Mouse (Mus musculus): ENCODE measurements at regions not wholly inside any gene's neighbourhood (a gene's known extent, or its start where the extent isn't known, plus 50 kb on each side); places are given as distances from the start of the nearest gene placed in this dataset.

DNA sequence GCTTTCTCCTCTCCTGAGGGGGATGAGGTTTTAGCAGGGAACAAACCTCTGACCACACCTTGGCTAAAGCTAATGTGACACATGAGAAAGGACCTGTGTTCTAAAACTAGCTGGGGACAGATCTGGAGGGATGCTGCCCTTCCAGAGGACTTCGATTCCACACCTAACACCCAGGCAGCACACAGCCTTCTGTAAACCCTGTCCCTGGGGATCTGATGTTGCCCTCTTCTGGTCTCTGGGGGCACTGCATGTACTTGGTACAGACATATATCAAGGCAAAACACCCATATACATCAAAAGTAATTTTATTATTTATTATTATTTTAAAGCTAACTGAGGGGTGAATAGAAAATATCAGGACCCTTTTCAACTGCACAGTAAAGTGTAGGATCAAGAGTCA lies 65.0 kb upstream of the Sfrp2 start:
- Histone ChIP-seq H3K9ac (no peak overlapping the region), H3K27me3 (no peaks in the 10 kb centered on the region), H3K27ac (no peak overlapping the region), H3K4me2 (no peak overlapping the region), H3K4me1 (no peaks in the 10 kb centered on the region), H3K9me3 (no peaks in the 10 kb centered on the region), H3K4me3 (no peak overlapping the region), H3K36me3 (no peaks in the 10 kb centered on the region)
- WGBS, result 56% methylated on average over 1 of the region's 1 CpGs
- ATAC-seq (ENCODE audit: insufficient number of reproducible peaks, insufficient read depth, low FRiP score, low TSS enrichment, low read depth), result no peak

DNA sequence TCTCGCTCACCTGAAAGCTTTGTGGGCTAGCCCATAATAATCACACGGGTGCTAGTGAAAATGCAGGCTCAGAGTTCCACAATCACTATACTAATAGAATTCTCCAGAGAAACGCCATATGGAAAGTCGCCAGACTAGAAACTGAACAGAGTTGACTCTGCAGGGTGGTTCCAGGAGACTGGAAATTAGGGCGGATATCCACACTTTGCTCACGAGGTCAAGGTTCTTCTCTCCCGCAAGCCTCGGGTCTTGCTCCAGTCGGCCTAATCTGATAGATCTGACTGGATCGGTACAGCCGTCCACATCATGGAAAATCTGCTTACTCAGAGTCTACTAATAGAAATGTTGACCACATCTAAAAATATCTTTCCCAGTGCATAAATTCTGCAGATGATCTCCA lies 61.6 kb upstream of the Sfrp2 start:
- Histone ChIP-seq H3K4me2 (no peak overlapping the region), H3K36me3 (no peaks in the 10 kb centered on the region), H3K4me1 (0 out of 2 replicates have a peak, but pooled peaks cover 4% of the 10 kb centered on the region), H3K9me3 (no peaks in the 10 kb centered on the region), H3K27ac (no peak overlapping the region), H3K4me3 (no peak overlapping the region), H3K9ac (no peak overlapping the region), H3K27me3 (0 out of 2 replicates have a peak, but pooled peaks cover 2% of the 10 kb centered on the region)
- 82% methylated on average over 11 of the region's 11 CpGs for WGBS
- ATAC-seq (ENCODE audit: insufficient number of reproducible peaks, insufficient read depth, low FRiP score, low TSS enrichment, low read depth), result no peak

DNA sequence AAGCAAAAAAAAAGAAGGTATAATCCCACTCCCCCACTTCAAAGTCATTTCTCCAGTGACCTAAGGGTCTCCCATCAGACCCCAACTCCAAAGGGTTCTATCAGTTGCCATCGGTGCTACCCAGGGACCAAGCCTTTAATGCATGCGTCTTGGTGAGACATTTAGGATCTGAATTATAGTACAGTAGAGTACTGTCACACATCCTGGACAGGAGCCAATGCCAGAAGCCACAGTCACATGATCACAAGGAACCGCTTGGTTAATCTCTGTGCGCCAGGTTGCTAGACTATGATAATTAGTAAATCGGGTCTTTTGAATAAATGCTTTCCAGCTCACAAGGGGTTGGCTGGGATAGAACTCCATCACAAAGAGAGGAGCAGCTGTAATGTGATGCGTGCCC lies 60.9 kb upstream of the Sfrp2 start:
- Histone ChIP-seq H3K4me2 (no peak overlapping the region), H3K27me3 (0 out of 2 replicates have a peak, but pooled peaks cover 2% of the 10 kb centered on the region), H3K36me3 (no peaks in the 10 kb centered on the region), H3K9me3 (no peaks in the 10 kb centered on the region), H3K9ac (no peak overlapping the region), H3K4me1 (0 out of 2 replicates have a peak, but pooled peaks cover 4% of the 10 kb centered on the region), H3K4me3 (no peak overlapping the region), H3K27ac (no peak overlapping the region)
- 91% methylated on average over 6 of the region's 6 CpGs for WGBS
- no peak for ATAC-seq (ENCODE audit: insufficient number of reproducible peaks, insufficient read depth, low FRiP score, low TSS enrichment, low read depth)

DNA sequence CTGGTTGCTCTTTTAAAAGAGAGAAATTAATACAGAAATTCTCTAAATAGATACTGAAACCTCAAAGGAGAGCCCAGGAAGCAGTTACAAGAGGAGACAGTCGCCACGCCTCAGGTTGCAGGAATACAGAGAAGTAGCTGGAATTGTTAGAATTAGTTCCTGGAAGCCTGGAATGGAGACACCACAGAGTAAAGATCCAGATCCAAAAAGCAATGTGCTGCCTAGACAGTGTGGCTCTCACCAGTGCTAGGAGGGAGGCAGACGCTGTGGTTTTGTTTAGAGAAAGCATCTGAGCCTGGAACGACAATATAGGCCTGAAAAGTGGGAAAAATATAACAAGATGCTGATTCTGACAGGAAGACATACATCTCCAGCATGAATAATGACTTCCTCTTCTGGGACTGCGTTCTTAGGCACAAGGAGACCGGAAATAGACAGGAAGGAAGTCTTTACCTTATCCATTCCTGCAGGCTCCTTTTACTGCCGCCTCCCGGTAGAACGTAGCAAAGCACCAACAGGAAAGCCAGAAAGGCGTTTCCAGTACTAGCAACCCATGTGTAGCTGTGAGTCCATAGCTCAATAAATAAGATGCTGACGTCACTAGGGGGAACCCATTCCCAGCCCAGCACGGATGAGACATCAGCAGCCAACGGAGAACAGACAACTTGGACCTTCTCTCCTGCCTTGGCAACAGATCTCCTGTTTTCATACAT lies 59.4 kb upstream of the Sfrp2 start:
- Histone ChIP-seq H3K4me1 (peaks cover 15% of the 10 kb centered on the region), H3K27ac (no peak overlapping the region), H3K9me3 (no peaks in the 10 kb centered on the region), H3K4me3 (no peak overlapping the region), H3K27me3 (0 out of 2 replicates have a peak, but pooled peaks cover 2% of the 10 kb centered on the region), H3K9ac (no peak overlapping the region), H3K4me2 (no peak overlapping the region), H3K36me3 (no peaks in the 10 kb centered on the region)
- no peak for ATAC-seq (ENCODE audit: insufficient number of reproducible peaks, insufficient read depth, low FRiP score, low TSS enrichment, low read depth)
- WGBS, result 55% methylated on average over 13 of the region's 13 CpGs

DNA sequence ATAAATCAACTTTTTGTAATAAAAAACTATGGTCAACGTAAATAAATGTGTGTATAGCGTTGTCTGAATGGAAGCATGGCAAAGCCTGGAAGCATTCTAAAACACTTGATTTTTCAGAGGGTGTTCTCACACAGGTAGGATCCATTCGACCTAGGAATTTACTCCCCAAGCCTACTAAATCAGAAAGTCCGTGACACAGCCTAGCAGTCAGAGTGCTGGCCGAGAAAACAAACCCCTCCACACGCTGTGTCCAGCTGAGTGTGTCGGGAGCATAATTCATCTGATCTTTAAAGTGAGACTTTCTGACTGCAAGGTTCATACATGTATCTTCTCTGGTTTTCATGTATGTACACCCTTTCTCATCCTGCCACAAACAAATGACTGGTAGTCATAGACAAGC lies 58.8 kb upstream of the Sfrp2 start:
- no peaks in the 10 kb centered on the region for H3K9me3 ChIP-seq
- H3K4me2 ChIP-seq, result no peak overlapping the region
- H3K4me3 ChIP-seq, result no peak overlapping the region
- 88% methylated on average over 7 of the region's 7 CpGs for WGBS
- H3K27ac ChIP-seq, result no peak overlapping the region
- H3K27me3 ChIP-seq, result 0 out of 2 replicates have a peak, but pooled peaks cover 2% of the 10 kb centered on the region
- no peak overlapping the region for H3K9ac ChIP-seq
- no peaks in the 10 kb centered on the region for H3K36me3 ChIP-seq
- no peak for ATAC-seq (ENCODE audit: insufficient number of reproducible peaks, insufficient read depth, low FRiP score, low TSS enrichment, low read depth)
- H3K4me1 ChIP-seq, result peaks cover 15% of the 10 kb centered on the region

DNA sequence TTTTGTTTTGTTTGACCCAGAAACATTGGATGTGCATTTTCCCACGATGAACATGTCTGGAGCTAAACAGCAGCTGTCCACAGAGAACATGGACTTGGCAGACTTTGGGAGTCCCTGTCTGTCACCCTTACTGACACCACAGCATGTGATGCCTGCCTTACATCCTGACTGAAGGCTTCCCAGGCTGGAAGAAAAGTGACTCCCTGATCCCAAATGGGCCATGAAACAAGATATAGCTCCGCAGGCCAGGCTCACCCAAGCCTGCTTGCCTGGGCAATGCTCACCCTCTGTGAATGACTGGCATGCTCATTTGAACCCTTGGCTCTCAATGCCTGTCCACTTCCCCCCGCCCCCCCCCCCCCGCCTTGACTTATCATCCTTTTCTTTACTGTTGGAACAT lies 57.1 kb upstream of the Sfrp2 start:
- no peak for ATAC-seq (ENCODE audit: insufficient number of reproducible peaks, insufficient read depth, low FRiP score, low TSS enrichment, low read depth)
- Histone ChIP-seq H3K4me1 (peaks cover 15% of the 10 kb centered on the region), H3K9me3 (no peaks in the 10 kb centered on the region), H3K36me3 (no peaks in the 10 kb centered on the region), H3K4me2 (no peak overlapping the region), H3K27me3 (0 out of 2 replicates have a peak, but pooled peaks cover 5% of the 10 kb centered on the region), H3K9ac (no peak overlapping the region), H3K4me3 (no peak overlapping the region), H3K27ac (no peak overlapping the region)
- 66% methylated on average over 4 of the region's 4 CpGs for WGBS

DNA sequence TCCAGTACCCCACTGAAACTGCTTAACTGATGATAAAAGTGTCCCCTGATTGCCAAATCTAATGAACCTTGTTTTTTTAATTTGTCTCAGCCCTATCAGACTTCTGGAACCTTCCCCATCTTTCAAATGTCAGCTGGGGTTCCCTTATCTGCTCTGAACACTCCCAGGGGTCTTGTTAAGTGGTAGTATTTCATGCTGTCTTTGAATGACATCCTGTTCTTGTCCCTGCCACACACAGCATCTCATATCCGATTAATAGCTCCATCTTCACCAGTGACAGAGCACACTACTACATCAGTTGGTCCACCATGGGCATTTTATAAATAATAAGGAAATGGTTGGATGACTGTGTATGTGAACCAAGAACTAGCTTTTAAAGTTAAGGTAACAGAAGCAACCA lies 56.6 kb upstream of the Sfrp2 start:
- 53% methylated on average over 1 of the region's 1 CpGs for WGBS

DNA sequence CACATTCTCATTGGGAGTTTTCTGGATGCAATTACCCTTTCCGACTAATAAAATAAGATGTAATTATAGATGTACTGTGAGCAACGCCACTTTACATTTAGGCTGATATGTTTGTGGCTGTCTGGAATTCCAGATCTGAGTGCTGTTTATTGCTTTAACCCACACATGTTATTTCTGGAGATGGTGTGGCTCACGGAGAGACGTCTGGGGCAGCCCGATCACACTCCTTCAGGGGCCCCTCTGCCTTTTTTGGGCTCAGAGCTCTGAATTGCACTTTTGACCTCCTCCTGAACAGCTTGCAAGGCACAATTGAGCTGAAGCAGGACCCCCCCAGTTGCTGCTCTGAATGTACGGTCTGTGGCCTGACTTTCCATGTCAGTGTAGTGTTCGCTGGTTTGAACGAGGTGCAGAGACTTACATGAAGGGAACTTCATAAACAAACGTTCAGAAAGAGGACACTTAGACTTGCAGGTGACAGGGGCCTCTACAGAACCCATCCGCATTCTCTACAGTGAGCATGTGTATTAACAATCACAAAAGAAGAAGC lies 55.1 kb upstream of the Sfrp2 start:
- 36% methylated on average over 10 of the region's 10 CpGs for WGBS
- ATAC-seq (ENCODE audit: insufficient number of reproducible peaks, insufficient read depth, low FRiP score, low TSS enrichment, low read depth), result peak; percentile 81

More for the DNA sequence above, 56.6 kb upstream of the Sfrp2 start:
- Histone ChIP-seq H3K4me2 (no peak overlapping the region), H3K36me3 (no peaks in the 10 kb centered on the region), H3K27ac (no peak overlapping the region), H3K9me3 (no peaks in the 10 kb centered on the region), H3K4me1 (peaks cover 15% of the 10 kb centered on the region), H3K4me3 (no peak overlapping the region), H3K9ac (no peak overlapping the region), H3K27me3 (0 out of 2 replicates have a peak, but pooled peaks cover 8% of the 10 kb centered on the region)
- no peak for ATAC-seq (ENCODE audit: insufficient number of reproducible peaks, insufficient read depth, low FRiP score, low TSS enrichment, low read depth)

DNA sequence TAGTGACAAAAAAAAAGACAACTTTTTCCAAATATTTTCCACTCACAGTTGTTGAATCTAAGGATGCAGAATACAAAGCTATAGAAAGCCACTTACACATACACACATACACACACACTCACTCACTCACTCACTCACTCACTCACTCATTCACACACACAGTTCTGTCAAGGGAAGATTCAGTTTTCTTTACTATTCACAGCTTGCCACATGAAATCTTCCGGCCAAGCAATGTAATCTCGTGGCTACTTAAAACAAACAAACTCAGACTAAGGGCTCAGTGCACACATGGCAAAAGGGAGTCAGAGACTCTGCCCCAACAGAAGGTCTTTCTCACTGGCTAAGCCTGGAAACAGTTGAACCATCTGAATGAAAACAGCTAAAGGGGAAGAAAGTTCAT lies 53.8 kb upstream of the Sfrp2 start:
- Histone ChIP-seq H3K27ac (no peak overlapping the region), H3K4me1 (peaks cover 11% of the 10 kb centered on the region), H3K9me3 (no peaks in the 10 kb centered on the region), H3K36me3 (no peaks in the 10 kb centered on the region), H3K27me3 (0 out of 2 replicates have a peak, but pooled peaks cover 9% of the 10 kb centered on the region), H3K9ac (no peak overlapping the region), H3K4me2 (no peak overlapping the region), H3K4me3 (no peak overlapping the region)
- 70% methylated on average over 2 of the region's 2 CpGs for WGBS
- no peak for ATAC-seq (ENCODE audit: insufficient number of reproducible peaks, insufficient read depth, low FRiP score, low TSS enrichment, low read depth)

More for the DNA sequence above, 55.1 kb upstream of the Sfrp2 start:
- H3K9me3 ChIP-seq, result no peaks in the 10 kb centered on the region
- no peak overlapping the region for H3K9ac ChIP-seq
- 0 out of 2 replicates have a peak, but pooled peaks cover 9% of the 10 kb centered on the region for H3K27me3 ChIP-seq
- no peak overlapping the region for H3K4me3 ChIP-seq
- H3K27ac ChIP-seq, result peak overlapping the region; percentile 28; the same call in 1 of the 2 replicates
- no peaks in the 10 kb centered on the region for H3K36me3 ChIP-seq
- H3K4me1 ChIP-seq, result peaks cover 15% of the 10 kb centered on the region
- no peak overlapping the region for H3K4me2 ChIP-seq

DNA sequence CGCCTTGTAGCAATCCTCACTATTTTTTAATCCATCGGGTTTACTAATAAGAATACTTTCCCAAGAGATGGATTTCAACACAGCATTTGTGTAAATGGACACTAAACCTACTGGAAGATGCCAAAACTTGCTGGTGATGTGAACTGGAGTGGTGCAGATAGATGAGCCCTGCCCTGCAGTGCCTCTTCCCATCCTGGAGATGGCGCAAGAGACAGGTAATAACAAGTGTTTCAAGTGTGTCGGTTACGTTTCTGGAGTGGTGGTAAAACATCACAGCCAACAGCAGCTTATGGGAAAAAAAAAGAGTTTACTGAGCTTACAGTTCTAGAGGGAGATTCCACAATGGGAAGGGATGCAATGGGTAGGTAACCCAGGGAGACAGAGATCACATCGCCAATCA lies 51.5 kb upstream of the Sfrp2 start:
- WGBS, result 57% methylated on average over 6 of the region's 6 CpGs
- 0 out of 2 replicates have a peak, but pooled peaks cover 7% of the 10 kb centered on the region for H3K27me3 ChIP-seq
- H3K9me3 ChIP-seq, result no peaks in the 10 kb centered on the region
- ATAC-seq (ENCODE audit: insufficient number of reproducible peaks, insufficient read depth, low FRiP score, low TSS enrichment, low read depth), result no peak
- H3K27ac ChIP-seq, result no peak overlapping the region
- no peak overlapping the region for H3K4me3 ChIP-seq
- no peak overlapping the region for H3K9ac ChIP-seq
- peaks cover 19% of the 10 kb centered on the region for H3K4me1 ChIP-seq
- H3K4me2 ChIP-seq, result no peak overlapping the region
- no peaks in the 10 kb centered on the region for H3K36me3 ChIP-seq

Measured in embryonic facial prominence, embryonic 13.5 days (tissue).